19 mouse cellular contexts compared by ENCODE assay signal in genomic region chr11:51347756-51348155, GRCm38 (mm10).
"Had no signal": no experiment of that assay in that cellular context is flagged by ENCODE, and none has a peak within 500 bp of the region (broad histone marks: within the 10 kb centered on the region; RNA-seq: fewer than 3 reads in every experiment).

No protein-coding gene starts in this region.

- H3K27ac ChIP-seq: lung, embryonic 15.5 days; macrophage; midbrain, embryonic 13.5 days; midbrain, embryonic 15.5 days; neural tube, embryonic 12.5 days; stomach, embryonic 15.5 days; stomach, postnatal 0 days had no signal

- H3K4me2 ChIP-seq: lung, embryonic 15.5 days; midbrain, embryonic 11.5 days; midbrain, embryonic 13.5 days; midbrain, embryonic 15.5 days; neural tube, embryonic 12.5 days; stomach, embryonic 15.5 days had no signal

- H3K4me3 ChIP-seq: lung, embryonic 15.5 days; megakaryocyte, embryonic 14.5 days; midbrain, embryonic 13.5 days; midbrain, embryonic 15.5 days; neural tube, embryonic 12.5 days; stomach, embryonic 15.5 days had no signal

- H3K4me1 ChIP-seq: megakaryocyte, embryonic 14.5 days; midbrain, embryonic 15.5 days; neural tube, embryonic 12.5 days had no signal

- H3K9ac ChIP-seq: liver, postnatal 0 days; lung, embryonic 15.5 days; midbrain, embryonic 13.5 days; midbrain, embryonic 15.5 days; neural tube, embryonic 12.5 days; stomach, embryonic 15.5 days had no signal

- H3K27me3 ChIP-seq: lung, embryonic 15.5 days; midbrain, embryonic 13.5 days; midbrain, embryonic 15.5 days; neural tube, embryonic 12.5 days; stomach, embryonic 15.5 days had no signal

- DNase-seq: liver, postnatal 0 days; lung, adult 2 months; lung, postnatal 14 days; lung, postnatal 36 days; right cerebral cortex, postnatal 14 days; right cerebral cortex, postnatal 4 days; thymus, adult 18-20 months; thymus, postnatal 14 days; thymus, postnatal 36 days had no signal

- H3K9me3 ChIP-seq: lung, embryonic 15.5 days; megakaryocyte, embryonic 14.5 days; midbrain, embryonic 13.5 days; midbrain, embryonic 15.5 days; neural tube, embryonic 12.5 days; stomach, embryonic 15.5 days had no signal

- ATAC-seq: liver, postnatal 0 days; lung, postnatal 0 days; midbrain, embryonic 13.5 days; midbrain, embryonic 15.5 days had no signal

- H3K36me3 ChIP-seq: lung, embryonic 15.5 days; midbrain, embryonic 13.5 days; midbrain, embryonic 15.5 days; neural tube, embryonic 12.5 days; stomach, embryonic 15.5 days had no signal
